Mouse (Mus musculus) forebrain, embryonic 10.5 days (tissue): Measurements from ENCODE around the gene Spaca5. TPM values are rescaled to one million over a fixed set of nuclear protein-coding genes. Genes with fewer than 3 reads are reported as not detected.

Source experiments
- DNase-seq: peaks from one replicate; pipeline ENCODE4 v3.0.0-alpha.2; 2017; ENCODE audit warnings: low spot score; ENCODE audit errors: extremely low spot score
- H3K27ac ChIP-seq: fragments of 300-500 bp; sonication (generic); 2 replicates; pipeline ENCODE4 v1.5.1; 2016; ENCODE audit warnings: mild to moderate bottlenecking
- H3K27me3 ChIP-seq: fragments of 300-500 bp; sonication (generic); 2 replicates; pipeline ENCODE4 v1.6.1; 2016; ENCODE audit warnings: mild to moderate bottlenecking; ENCODE audit not compliant: poor library complexity, severe bottlenecking
- H3K36me3 ChIP-seq: fragments of 300-500 bp; sonication (generic); replicated peaks from 2 replicates; pipeline ENCODE4 v1.6.1; 2016; ENCODE audit warnings: mild to moderate bottlenecking, moderate library complexity
- H3K4me1 ChIP-seq: fragments of 300-500 bp; sonication (generic); 2 replicates; pipeline ENCODE4 v1.6.1; 2016
- H3K4me3 ChIP-seq: fragments of 300-500 bp; sonication (generic); 2 replicates; pipeline ENCODE4 v1.5.1; 2016; ENCODE audit warnings: mild to moderate bottlenecking, moderate library complexity
- H3K9me3 ChIP-seq: fragments of 300-500 bp; sonication (generic); 2 replicates; pipeline ENCODE4 v1.6.1; 2016; ENCODE audit warnings: mild to moderate bottlenecking, moderate library complexity
- WGBS: fragments of 180-500 bp; shearing (Covaris S2); methylation state at CpG from one replicate; pipeline ENCODE4 v1.1.7; 2016; 5-methylcytosine and 5-hydroxymethylcytosine counted together
- polyA plus RNA-seq: library from polyadenylated mRNA; unstranded; fragments of >200 nt; fragmentation: Nextera tagmentation; extraction: Ambion mirVana; gene quantifications from 2 replicates; pipeline ENCODE4 v1.2.1, GENCODE M21; 2016

Gene Spaca5
- not detected in 2 replicates for polyA plus RNA-seq

DNA sequence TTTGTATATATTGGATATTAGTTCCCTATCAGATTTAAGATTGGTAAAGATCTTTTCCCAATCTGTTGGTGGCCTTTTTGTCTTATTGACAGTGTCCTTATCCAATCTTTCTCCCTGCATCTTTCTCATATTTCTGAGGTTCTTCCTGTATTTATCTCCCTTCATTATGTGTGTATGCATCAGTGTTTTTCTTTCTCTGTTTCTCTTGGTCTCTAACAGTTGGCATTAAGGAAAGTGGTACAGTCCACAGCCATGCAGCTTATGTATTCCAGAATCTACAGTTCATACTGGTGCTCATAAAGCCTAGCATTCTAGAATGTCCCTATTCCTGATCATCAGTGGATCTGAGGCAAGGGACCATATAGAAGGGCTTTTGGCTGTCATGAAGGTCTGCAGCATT, at the start of gene Spaca5:
Gene Spaca5 (plus strand): TSS at position 301 of the 400 bp plus-strand sequence.
- Histone ChIP-seq H3K36me3 (no peaks in the 10 kb centered on the region), H3K27me3 (no peaks in the 10 kb centered on the region), H3K27ac (no peak within 1 kb of the TSS), H3K9me3 (no peaks in the 10 kb centered on the region; the same call in 1 of the 2 replicates), H3K4me1 (no peaks in the 10 kb centered on the region), H3K4me3 (no peak within 1 kb of the TSS)
- DNase-seq: no peak

DNA sequence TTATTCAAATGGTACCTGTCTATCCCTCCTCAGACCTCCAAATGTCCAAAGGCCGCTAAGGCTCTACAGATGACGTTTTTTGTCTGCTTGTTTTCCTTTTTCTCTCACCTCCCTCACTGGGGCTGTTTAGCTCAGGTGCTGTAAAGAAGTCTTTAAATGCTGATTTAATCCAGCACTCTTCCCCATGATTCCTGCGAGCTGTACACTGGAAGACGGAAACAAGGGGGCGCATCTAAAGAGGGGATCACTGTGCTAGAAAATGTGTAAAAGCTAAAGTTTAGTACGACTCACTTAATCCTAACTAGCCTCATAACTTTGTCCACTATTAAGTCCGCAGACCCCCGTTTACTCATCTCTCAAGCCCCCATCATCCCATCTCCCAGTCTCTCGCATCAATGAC, 6.7 kb upstream of the Spaca5 start:
- Histone ChIP-seq H3K9me3 (no peaks in the 10 kb centered on the region), H3K36me3 (no peaks in the 10 kb centered on the region), H3K4me3 (peak overlapping the region; percentile 57), H3K27ac (peak overlapping the region; percentile 78), H3K4me1 (no peaks in the 10 kb centered on the region), H3K27me3 (no peaks in the 10 kb centered on the region)
- DNase-seq: no peak
- WGBS: 26% methylated on average over 9 of the region's 9 CpGs

DNA sequence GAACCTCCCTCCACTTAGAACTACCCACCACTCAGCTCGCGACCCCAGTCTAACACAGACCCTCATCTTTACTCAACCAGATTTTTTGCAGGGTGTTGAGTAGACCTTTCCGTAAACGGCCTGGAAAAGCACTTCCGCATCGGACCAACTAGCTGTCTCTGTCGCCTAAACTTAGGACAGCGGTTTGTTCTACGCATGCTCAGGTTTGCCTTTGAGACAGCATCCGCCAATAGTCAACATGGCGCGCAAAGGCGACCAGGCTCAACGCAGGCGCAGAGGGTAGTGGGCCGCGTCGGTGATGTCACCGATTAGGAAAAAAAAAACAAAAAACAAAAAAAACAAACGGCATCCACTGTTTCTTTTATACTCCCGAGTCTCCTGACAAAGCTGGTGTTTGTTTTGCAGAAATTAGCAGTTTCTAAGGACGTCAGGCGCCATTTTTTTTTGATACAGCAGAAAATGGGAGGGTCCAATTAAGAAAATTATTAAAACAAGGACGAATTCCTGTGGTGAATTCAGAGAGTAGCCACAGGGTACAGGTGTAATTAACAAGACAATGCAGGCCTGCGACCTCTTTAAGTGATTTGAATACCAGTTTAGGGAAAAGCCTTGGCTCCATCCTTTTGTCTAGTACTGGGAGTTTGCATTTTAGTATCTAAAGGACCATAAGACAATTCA, 6.2 kb upstream of the Spaca5 start, which contains the start of gene Zfp182:
Gene Zfp182 (minus strand): TSS at position 451 of the 678 bp plus-strand sequence.
- peak; percentile 58 for DNase-seq
- peak within 1 kb of the TSS; percentile 78 for H3K27ac ChIP-seq
- H3K4me3 ChIP-seq: peak within 1 kb of the TSS; percentile 57
- 18% methylated on average over 25 of the region's 25 CpGs for WGBS
- H3K9me3 ChIP-seq: no peaks in the 10 kb centered on the region; the same call in 1 of the 2 replicates
- no peaks in the 10 kb centered on the region for H3K4me1 ChIP-seq
- no peaks in the 10 kb centered on the region for H3K27me3 ChIP-seq
- no peaks in the 10 kb centered on the region for H3K36me3 ChIP-seq

DNA sequence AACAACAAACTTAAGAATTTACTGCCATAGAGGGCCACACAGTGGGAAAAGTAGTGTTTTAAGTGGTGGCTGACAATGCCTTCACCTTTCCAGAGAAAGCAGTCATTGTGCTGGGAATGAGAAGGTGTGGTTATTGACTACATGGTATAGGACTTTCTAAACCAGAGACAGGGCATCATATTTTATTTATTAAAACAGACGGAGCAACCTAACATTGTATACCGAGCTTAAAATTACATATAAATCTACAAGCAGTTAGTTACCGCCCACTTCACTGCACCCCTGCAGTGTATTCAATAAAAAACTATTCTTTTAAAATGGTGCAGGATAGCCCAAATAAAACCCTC, 5.7 kb upstream of the Spaca5 start:
- no peak for DNase-seq
- WGBS: 74% methylated on average over 3 of the region's 3 CpGs
- Histone ChIP-seq H3K27me3 (no peaks in the 10 kb centered on the region), H3K4me3 (peak overlapping the region; percentile 57; the same call in 1 of the 2 replicates), H3K4me1 (no peaks in the 10 kb centered on the region), H3K36me3 (no peaks in the 10 kb centered on the region), H3K9me3 (no peaks in the 10 kb centered on the region; the same call in 1 of the 2 replicates), H3K27ac (peak overlapping the region; percentile 78; the same call in 1 of the 2 replicates)

DNA sequence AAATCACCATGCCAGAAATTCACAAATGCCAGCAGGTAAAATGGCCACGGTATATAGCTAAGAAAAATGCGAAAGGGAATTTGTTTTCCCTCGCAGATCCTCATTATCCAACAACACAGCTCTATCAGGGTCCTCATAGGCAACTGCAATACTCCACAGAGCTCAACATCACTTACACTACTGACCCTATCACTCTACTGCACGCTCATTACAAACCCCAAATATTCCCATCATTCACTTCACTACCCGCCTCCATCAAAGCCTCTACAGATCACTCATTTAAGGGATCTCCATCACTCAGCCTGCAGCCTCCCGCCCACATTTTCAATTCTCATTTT, 20.4 kb downstream of the Spaca5 start:
- Histone ChIP-seq H3K4me1 (no peaks in the 10 kb centered on the region), H3K9me3 (peaks cover 7% of the 10 kb centered on the region; the same call in 1 of the 2 replicates), H3K36me3 (peaks cover 2% of the 10 kb centered on the region; the same call in 1 of the 2 replicates), H3K27ac (peak overlapping the region; percentile 73), H3K27me3 (no peaks in the 10 kb centered on the region), H3K4me3 (peak overlapping the region; percentile 53)
- no peak for DNase-seq
- 29% methylated on average over 6 of the region's 6 CpGs for WGBS

DNA sequence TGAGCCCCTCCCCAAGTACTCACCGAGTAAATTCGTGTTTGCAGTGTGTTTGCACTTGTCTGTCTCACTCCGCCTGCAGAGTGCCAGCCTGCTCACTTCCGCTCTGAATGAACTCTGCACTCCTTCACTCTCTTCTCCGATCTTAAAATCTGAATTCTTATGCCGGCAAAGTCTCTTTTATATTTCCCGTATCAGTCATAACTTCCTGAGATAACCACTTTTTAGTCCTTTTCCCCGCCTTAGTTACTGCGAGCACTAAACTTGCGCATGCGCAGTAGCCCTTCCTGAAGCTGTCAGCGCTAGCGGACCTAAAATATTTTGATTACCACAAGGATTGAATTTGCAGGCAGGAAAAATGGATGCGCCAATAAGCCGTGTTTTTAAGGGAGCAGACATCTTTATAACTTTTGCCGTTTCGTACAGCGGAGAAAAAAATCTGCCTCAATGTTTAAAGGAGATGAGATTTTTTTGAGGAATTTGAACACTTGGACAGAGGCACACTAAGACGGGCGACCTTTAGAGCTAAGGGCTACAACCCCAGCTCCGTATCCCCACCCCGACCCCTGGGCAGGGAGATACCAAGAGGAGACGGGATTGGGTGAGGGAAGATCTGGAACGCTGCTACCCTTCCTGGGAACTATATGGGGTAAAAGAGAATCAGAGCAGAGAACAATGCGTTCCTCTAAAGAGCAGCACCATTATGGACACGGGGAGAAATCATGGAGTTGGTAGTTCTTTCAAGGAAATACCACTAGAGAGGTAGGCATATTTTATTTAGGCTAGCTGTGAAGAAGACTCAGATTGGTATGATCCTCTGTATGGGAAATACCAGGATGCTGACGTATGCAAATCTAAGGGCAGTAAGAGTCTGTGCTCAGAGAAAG, 21.0 kb downstream of the Spaca5 start, which contains the start of gene Zfp300:
Gene Zfp300 (minus strand): TSS at position 545 of the 884 bp plus-strand sequence.
- Histone ChIP-seq H3K9me3 (peaks cover 4% of the 10 kb centered on the region; the same call in 1 of the 2 replicates), H3K27ac (peak within 1 kb of the TSS; percentile 73), H3K4me1 (no peaks in the 10 kb centered on the region), H3K36me3 (no peaks in the 10 kb centered on the region), H3K4me3 (peak within 1 kb of the TSS; percentile 53), H3K27me3 (no peaks in the 10 kb centered on the region)
- peak; percentile 48 for DNase-seq
- 21% methylated on average over 27 of the region's 27 CpGs for WGBS

DNA sequence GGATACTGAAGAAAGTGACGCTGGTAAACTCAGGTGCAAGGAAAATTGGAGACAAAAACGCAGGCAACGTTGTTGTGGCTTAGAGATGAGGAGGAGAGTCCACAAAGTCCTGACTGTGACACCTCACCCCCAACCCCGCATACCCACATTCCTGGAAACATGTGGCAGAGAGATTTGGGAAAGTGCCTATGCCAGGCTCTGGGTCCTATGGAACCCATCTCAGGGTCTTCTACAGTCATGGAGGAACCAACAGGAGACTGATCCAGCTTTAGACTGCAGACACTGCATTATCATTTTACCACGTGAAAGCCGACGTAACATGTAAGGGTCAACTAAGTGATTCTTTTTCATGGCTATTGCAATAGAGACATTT, 21.6 kb downstream of the Spaca5 start:
- Histone ChIP-seq H3K4me1 (no peaks in the 10 kb centered on the region), H3K9me3 (0 out of 2 replicates have a peak, but pooled peaks cover 2% of the 10 kb centered on the region), H3K36me3 (no peaks in the 10 kb centered on the region), H3K4me3 (peak overlapping the region; percentile 53), H3K27me3 (no peaks in the 10 kb centered on the region), H3K27ac (peak overlapping the region; percentile 73; the same call in 1 of the 2 replicates)
- WGBS: 47% methylated on average over 7 of the region's 7 CpGs
- DNase-seq: no peak

DNA sequence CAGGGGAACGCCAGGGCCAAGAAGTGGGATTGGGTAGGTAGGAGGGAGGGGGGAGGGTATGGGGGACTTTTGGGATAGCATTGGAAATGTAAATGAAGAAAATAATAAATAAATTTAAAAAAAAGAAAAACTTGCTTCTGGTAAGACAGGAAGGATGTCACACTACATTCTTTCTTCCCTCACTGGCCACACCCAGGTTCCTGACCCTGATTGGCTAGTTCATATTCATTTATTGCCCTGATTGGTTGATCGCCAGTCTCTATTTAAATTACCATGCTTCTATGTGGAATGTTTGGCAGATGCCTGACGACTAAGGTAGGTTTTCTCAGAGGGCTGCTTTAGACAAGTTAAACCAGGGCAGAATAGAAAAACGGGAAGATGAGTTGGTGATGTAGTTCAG, 47.3 kb downstream of the Spaca5 start, which contains the start of gene Ssxa1:
Gene Ssxa1 (plus strand): TSS at position 301 of the 400 bp plus-strand sequence.
- Histone ChIP-seq H3K36me3 (no peaks in the 10 kb centered on the region), H3K27ac (no peak within 1 kb of the TSS), H3K4me3 (no peak within 1 kb of the TSS), H3K9me3 (no peaks in the 10 kb centered on the region), H3K27me3 (no peaks in the 10 kb centered on the region), H3K4me1 (no peaks in the 10 kb centered on the region)
- WGBS: 82% methylated on average over 4 of the region's 4 CpGs
- DNase-seq: no peak

Other genes with a start within 250 kb of the Spaca5 start
- 7.4 and 7.9 TPM in 2 replicates for gene Timp1, start 198.2 kb upstream of the Spaca5 start, polyA plus RNA-seq
- 2.1 and 2.4 TPM in 2 replicates for gene Syn1, start 147.4 kb upstream of the Spaca5 start, polyA plus RNA-seq
- gene Cfp, start 136.9 kb upstream of the Spaca5 start, polyA plus RNA-seq: 2.9 and 4.1 TPM in 2 replicates
- 12.5 and 13.2 TPM in 2 replicates for gene Elk1, start 117.8 kb upstream of the Spaca5 start, polyA plus RNA-seq
- gene Uxt, start 106.4 kb upstream of the Spaca5 start, polyA plus RNA-seq: 62.9 and 73.1 TPM in 2 replicates
- 4.9 and 6.3 TPM in 2 replicates for gene Zfp182, start 6.1 kb upstream of the Spaca5 start, polyA plus RNA-seq
- 1.7 and 2.2 TPM in 2 replicates for gene Zfp300, start 21.1 kb downstream of the Spaca5 start, polyA plus RNA-seq
- not detected in 2 replicates for gene Ssxa1, start 47.4 kb downstream of the Spaca5 start, polyA plus RNA-seq
- gene Gm21876, start 107.2 kb downstream of the Spaca5 start, polyA plus RNA-seq: not detected in 2 replicates